Mouse (Mus musculus): ENCODE results near the gene Neurod1.

DNA sequence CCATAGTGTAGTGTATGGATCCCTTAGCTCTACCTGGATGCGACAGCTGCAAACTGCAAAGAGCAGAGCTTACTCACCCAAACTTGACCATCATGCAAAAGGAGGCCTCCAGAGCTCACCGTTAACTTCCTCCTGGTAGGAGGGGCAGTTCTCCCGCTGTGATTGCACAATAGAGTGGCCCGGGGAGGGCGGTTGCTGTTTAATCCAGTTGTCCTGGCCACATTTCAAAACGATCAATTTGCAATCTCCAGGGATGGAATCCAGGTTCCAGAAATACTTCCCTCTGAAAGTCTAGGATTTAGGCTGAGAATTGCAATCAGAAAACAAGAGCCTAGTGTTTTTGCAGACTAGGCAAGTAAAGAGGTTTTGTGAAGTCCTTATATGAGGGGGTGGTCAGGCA is 26.9 kb downstream of the Neurod1 start:
- TF ChIP-seq CTCF (IDR thresholded peaks at IDR 0.05; ENCODE audit: extremely low read depth, insufficient read length, insufficient replicate concordance, low read depth, low read length) (no peak), POLR2A (IDR thresholded peaks at IDR 0.05; ENCODE audit: low read depth, low read length) (no peak)

Measured in small intestine, adult 2 months (tissue).